Mouse (Mus musculus) yolk sac, embryonic 10.5 days (tissue): Measurements from ENCODE around the gene Ssbp3.

Experiments
- DNase-seq: peaks from one replicate; pipeline ENCODE4 v3.0.0-alpha.2; 2017; ENCODE audit warnings: low spot score

Gene Ssbp3

DNA sequence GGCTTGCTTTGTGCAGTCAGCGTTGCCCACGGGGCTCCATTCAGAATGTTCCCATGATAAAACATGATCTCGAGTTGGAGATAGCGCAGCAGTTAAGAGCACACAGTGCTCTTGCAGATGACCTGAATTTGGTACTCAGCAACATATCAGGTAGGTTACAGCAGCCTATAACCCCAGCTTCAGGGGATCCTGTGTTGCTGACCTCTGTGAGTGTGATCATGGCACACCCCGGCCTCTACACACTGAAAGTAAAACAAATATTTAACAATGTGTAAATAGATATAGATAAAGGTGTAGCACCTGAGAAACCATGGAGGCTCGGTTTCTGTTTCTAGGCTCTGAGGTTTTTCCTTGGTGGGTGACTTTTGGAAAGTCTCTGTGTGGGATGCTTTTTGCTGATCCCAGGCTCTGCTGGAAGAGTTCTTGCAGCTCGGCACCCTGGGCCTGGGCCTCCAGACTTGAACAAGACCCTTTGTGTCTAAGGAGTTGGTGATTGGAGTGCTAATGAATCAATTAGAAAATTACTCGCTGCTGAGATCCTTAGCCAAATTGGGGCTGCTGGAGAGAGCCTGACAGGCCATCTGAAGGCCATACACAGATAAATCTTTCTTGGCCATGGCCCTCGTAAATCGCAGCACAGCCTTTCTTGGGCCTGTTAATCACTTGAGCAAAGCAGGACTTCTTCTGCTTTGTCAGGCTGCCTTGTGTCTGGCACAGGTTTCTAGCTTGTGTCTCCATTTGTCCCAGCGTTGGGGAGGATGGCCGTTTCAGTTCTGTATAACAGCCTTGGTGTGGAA, 49.2 kb downstream of the Ssbp3 start:
- DNase-seq = no peak

DNA sequence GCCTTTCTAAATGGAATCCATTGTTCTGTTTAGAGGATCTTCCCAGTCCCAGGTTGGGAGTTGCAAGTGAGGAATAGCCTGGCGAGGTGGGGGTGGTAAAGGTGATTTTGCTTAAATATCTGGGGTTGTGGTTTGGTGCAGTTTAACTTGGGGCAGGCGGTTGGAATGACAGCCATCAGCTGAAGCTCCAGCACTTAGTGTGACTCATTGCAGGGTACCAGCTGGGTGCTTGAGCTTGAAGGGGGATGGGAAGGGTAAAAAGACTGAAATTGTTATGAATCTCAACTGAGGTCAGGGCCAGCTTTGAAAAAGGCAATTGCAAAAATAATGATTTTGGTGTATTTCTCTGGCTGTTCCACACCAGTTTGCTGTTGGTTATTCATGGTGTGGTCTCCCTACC, 50.0 kb downstream of the Ssbp3 start:
- DNase-seq = no peak

DNA sequence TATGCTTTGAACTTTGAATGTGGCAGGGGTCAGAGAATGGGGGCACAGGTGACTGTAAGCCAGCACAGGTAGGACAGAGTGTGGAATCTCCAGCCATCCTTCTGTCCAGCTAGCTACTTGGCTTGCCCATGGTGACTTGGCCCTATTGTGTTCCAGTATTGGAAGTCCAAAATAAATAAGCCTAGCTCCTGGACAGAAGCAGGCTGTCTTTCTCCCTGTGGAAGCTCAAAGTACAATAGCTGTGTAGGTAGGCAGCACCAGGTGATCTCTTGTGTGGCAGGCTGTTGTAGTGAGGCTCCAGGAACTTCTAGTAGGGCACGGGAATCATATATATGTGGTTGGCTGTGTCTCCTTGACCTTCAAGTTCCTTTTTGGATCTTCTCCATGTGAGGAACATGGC, 50.8 kb downstream of the Ssbp3 start:
- DNase-seq = no peak

GRCm38 (mm10) chr4:106964356-106964755, 53.9 kb downstream of the Ssbp3 start:
- DNase-seq = no peak

- DNase-seq = no peak
Measured at GRCm38 (mm10) chr4:106964996-106965395, 54.5 kb downstream of the Ssbp3 start.

- DNase-seq = no peak
Measured at GRCm38 (mm10) chr4:106966443-106966842, 55.9 kb downstream of the Ssbp3 start.

- no peak for DNase-seq
Measured at GRCm38 (mm10) chr4:106968910-106969309, 58.4 kb downstream of the Ssbp3 start.

- DNase-seq = no peak
Measured at GRCm38 (mm10) chr4:106970786-106971185, 60.3 kb downstream of the Ssbp3 start.

DNA sequence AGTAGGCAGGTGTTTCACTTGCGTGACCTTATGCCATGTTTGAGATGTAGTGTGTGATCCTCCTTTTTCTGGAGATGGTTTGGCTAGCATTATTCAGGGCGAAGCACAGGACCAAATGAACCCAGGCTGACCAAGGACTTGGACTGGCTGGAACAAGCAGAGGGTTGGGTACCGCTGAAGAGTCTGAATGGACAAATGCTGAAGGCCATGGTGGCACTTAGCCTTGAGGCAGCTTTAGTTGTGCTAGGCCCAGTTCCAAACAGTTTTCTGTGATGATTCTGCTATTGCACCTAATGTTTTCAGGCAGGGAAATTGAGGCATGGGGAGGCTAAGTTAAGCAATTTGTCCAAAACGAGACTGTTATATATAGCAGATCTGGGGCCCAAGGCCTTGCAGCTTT, 61.6 kb downstream of the Ssbp3 start:
- no peak for DNase-seq

DNA sequence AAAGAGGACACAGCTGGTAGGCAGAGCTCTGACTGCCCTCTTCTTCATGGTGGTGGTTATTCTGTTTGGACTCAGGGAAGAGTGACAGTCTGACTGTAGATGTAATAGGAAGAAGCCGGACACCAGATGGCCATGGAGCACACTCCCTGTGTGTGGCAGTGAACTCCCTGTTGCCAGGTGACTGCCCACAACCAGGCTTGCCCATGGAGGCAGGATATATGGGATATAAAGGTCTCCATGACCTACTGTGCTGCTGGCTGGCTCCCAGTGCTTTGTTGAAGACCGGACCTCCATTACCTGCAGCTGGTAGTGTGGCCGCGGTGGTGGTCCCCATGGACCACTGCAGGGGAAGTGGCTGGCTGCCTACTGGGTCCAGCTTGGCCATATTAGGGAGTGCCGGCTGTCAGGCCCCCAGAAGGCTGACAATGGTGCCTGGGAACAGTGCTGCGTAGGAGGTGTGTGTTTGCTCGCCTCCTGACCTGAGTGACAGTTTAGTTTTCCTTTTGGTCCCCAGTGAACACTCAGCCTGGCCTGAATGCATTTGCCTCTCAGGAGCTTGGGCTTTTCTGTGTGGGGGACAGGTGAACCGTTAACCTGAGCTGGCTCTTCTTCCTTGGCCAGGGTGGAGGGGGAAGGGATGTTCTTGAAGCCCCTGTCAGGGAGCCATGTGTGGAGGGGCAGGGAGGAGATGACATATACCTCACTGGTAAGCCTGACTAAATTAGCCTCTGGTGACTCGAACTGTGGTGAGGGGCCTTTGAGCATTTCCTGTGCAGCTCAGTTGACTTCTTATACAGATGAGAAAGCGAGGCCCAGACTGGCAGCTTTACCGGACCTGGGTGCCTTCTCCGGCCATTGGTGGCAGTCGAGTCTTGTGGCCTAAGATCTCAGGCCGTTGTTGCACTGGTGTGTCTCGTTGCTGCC, 62.2 kb downstream of the Ssbp3 start:
- no peak for DNase-seq

DNA sequence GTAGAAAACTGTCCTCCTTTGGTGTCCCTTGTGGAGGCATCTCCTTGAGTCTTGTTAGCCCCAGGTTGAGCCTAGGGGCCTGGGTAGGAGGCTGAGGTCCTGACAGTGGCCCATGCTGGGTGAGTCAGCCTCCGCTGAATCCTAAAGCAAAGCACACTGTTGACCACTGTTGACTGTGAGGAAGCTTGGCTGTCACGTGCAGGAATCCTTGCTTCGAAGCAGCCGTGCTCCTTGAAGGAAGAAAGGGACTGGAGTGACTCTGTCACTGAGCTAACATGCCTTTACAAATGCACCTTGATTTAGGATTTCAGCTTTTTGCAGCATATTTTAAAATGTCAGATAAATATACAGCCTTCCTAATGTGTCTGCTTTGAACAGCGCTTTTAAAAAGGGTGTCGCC, 64.8 kb downstream of the Ssbp3 start:
- no peak for DNase-seq

- DNase-seq = no peak
Measured at GRCm38 (mm10) chr4:106975890-106976289, 65.4 kb downstream of the Ssbp3 start.

- DNase-seq = no peak
Measured at GRCm38 (mm10) chr4:106976576-106976975, 66.1 kb downstream of the Ssbp3 start.

DNA sequence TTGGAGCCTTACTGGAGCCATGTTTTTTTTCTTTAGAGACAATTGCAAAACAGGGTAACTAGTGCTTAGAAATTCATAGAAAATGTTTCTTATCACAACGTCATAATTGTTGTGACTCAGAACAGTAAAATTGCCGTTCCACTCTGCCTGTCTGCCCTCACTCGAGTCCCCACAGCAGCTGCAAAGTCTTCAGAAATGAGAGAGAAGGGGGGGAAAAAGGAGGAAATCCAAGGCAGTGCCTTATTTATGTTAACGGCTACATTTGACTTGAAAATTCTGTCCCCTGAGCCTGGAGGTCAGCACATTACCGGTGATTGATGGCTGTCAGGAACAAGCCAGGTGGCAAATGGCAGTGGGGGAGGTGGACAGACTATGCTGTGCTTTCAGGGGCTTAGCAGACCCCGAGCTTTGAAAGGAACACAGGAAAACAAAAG, 66.7 kb downstream of the Ssbp3 start:
- DNase-seq = no peak

DNA sequence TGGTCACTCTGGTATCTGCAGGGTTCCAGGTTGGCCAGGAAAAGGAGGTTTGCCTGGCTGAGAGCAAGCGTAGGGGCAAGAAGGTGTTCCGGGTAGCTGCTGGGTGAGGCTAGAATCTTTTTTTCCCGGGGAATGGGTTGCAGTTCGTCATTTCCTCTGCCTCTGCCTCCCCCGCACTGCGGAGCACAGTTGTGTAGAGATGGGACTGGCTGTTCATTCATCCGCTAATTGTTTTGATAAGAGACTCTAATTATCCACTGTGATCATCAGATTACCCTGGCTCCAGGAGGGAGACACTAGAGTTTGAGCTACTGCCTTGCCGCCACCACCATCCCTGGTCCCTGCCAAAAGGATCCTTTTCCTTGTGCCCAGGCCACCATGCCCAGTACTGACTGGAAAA, 67.9 kb downstream of the Ssbp3 start:
- no peak for DNase-seq

GRCm38 (mm10) chr4:106980669-106981068, 70.2 kb downstream of the Ssbp3 start:
- peak; percentile 47 for DNase-seq

DNA sequence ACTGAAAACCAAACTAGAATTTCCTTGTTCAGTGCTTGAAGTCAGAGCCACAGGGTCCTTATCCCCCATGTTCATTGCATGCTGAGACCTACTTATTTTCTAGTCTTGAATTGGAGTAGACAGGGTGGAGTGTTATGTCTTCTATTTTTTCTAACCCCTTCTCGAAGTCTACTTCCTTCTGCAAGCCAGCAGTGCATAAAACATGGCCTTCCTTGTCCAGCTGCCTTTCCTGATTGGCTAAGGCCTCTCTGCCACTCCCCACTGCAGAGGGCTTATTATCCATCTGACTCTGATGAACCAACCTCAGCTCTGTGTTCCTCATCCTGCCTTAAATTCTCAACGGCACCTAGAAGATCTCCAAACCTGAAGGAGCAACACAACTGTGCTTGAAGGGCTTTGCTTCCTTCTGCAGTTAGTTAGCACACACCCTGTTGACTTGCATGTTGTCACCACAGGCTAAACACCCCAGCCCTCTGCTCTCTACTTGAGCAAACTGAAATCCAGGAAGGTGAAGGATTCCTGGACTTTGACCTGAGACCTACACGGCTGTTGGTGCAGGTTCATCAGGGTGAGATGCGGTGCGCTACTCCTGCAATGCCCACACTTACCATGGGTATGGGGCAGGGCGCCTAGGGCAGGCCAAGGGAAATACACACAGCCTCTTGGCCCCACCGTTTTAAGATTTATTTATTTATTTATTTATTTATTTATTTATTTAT, 71.0 kb downstream of the Ssbp3 start:
- DNase-seq = peak; percentile 57

DNA sequence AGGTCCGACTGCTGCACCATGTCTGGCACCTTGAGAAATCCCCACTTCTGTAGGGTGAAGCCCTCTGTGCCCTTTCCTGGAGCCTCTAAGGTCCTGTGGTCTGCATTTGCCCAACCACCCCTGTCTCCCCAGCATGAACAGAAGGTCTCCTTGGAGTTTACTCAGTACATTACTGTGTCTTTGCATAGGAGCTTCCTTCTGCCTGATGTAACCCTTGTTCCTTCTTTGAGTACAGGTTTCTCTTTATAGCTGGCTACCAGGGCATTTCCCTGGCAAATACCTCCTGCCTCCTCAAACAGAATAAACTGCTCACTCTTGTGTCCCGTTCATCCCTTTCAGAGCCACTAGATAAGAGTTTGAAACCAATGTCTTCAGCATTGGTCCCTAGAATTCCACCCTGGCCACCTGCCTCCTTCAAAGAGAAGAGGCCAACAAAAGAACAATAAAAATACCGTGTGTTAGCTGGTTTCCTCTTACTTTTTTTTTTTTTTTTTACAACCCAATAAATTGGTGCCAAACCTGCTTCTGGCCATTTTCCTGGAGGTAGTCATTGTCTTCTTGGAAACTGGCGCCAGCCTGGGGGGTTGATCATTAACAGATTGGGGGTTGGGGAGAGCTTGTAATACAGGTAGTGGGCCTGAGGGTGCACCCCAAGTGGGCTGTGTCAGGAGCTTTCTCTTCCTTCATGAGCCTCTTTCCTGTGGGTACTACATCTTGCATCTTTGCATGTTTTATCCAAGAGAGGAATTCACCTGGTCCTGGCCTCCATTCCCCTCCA, 72.0 kb downstream of the Ssbp3 start:
- peak; percentile 88 for DNase-seq

GRCm38 (mm10) chr4:106983908-106984515, 73.5 kb downstream of the Ssbp3 start:
- DNase-seq = no peak

GRCm38 (mm10) chr4:106985289-106985688, 74.8 kb downstream of the Ssbp3 start:
- no peak for DNase-seq
